21 mouse cellular contexts compared by ENCODE assay signal in genomic region chr15:9334596-9334995, GRCm38 (mm10). TPM values are rescaled to one million over a fixed set of nuclear protein-coding genes. Genes with fewer than 3 reads are reported as not detected.
"Had no signal": no experiment of that assay in that cellular context is flagged by ENCODE, and none has a peak within 500 bp of the region (broad histone marks: within the 10 kb centered on the region; RNA-seq: fewer than 3 reads in every experiment).

No protein-coding gene starts in this region.

- H3K27me3 ChIP-seq: intestine, embryonic 15.5 days; limb, embryonic 13.5 days; midbrain, embryonic 12.5 days; neural tube, embryonic 13.5 days; stomach, embryonic 15.5 days had no signal

- H3K9ac ChIP-seq: intestine, embryonic 15.5 days; limb, embryonic 13.5 days; liver, embryonic 14.5 days; liver, postnatal 0 days; lung, embryonic 14.5 days; midbrain, embryonic 12.5 days; neural tube, embryonic 13.5 days; stomach, embryonic 15.5 days had no signal

- DNase-seq: liver, postnatal 0 days; lung, embryonic 14.5 days; retina, postnatal 1 day; right cerebral cortex, postnatal 25 days; spleen, adult 18-20 months; thymus, postnatal 36 days had no signal

- H3K27ac ChIP-seq: intestine, embryonic 15.5 days; kidney, postnatal 0 days; limb, embryonic 10.5 days; limb, embryonic 13.5 days; liver, embryonic 14.5 days; macrophage; midbrain, embryonic 12.5 days; neural tube, embryonic 13.5 days; stomach, embryonic 15.5 days had no signal

- ATAC-seq: hindbrain, embryonic 16.5 days; intestine, embryonic 15.5 days; liver, postnatal 0 days; lung, postnatal 0 days; midbrain, embryonic 16.5 days had no signal

- H3K36me3 ChIP-seq: intestine, embryonic 15.5 days; limb, embryonic 10.5 days; limb, embryonic 13.5 days; midbrain, embryonic 12.5 days; neural tube, embryonic 13.5 days; stomach, embryonic 15.5 days had no signal

- H3K4me3 ChIP-seq: intestine, embryonic 15.5 days; limb, embryonic 10.5 days; limb, embryonic 13.5 days; midbrain, embryonic 12.5 days; myocyte; neural tube, embryonic 13.5 days; stomach, embryonic 15.5 days had no signal

- H3K9me3 ChIP-seq: intestine, embryonic 15.5 days; limb, embryonic 10.5 days; limb, embryonic 13.5 days; midbrain, embryonic 12.5 days; neural tube, embryonic 13.5 days; stomach, embryonic 15.5 days had no signal

- H3K4me2 ChIP-seq: intestine, embryonic 15.5 days; limb, embryonic 13.5 days; liver, embryonic 11.5 days; lung, embryonic 14.5 days; midbrain, embryonic 12.5 days; neural tube, embryonic 13.5 days; stomach, embryonic 15.5 days had no signal

- H3K4me1 ChIP-seq: intestine, embryonic 15.5 days; limb, embryonic 10.5 days; limb, embryonic 13.5 days; midbrain, embryonic 12.5 days; neural tube, embryonic 13.5 days; stomach, embryonic 15.5 days had no signal

RNA-seq across cellular contexts. Expression of gene Ugt3a2, which starts 0.8 kb away (rescaled TPM):
- polyA plus RNA-seq: hindbrain, embryonic 16.5 days; intestine, embryonic 15.5 days; limb, embryonic 10.5 days; limb, embryonic 13.5 days; liver, embryonic 11.5 days; lung, embryonic 14.5 days; lung, postnatal 0 days; macrophage; midbrain, embryonic 12.5 days; midbrain, embryonic 16.5 days; myocyte; neural tube, embryonic 13.5 days; stomach, embryonic 15.5 days; urinary bladder, adult 2 months had no signal

RNA-seq across cellular contexts. Expression of gene Ugt3a1, which starts 57.9 kb away (rescaled TPM):
- polyA plus RNA-seq: hindbrain, embryonic 16.5 days; intestine, embryonic 15.5 days; limb, embryonic 10.5 days; limb, embryonic 13.5 days; liver, embryonic 11.5 days; lung, embryonic 14.5 days; lung, postnatal 0 days; macrophage; midbrain, embryonic 12.5 days; midbrain, embryonic 16.5 days; myocyte; neural tube, embryonic 13.5 days; urinary bladder, adult 2 months had no signal
